ENCODE assay signal across 30 mouse cellular contexts in the genomic region with DNA sequence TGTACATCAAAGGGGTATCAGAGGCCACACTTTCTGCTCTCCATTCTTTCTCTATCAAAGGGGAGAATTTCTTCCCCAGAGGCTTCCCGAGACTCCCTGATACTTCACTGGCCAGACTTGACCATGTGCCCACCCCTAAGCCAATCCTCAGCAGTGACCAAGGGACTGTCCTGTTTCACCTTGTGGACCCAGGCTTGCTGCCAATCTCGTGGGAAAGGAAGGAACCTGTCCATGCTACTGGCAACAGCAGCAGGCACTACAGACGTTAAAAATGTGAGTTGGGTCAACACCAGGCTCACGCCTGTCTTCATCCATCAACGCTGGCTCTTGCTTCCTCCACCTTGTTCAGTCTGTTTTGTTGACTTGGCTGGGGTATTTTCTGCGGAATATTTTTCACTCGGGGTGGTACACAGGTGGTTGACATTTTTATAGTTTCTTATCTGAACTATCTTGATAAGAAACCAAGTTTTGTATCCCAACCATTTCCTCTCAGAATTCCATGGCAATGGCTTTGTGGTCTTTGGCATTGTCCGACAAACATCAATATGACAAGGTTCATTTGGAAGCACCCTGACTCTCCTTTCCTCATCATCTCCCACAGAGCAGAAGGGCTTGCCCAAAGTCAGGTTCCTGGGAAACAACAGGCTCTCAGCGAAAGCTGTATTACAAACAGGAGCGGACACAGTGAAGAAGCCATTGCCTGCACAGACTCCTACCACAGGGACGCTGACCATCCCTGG. TPM values are rescaled to one million over a fixed set of nuclear protein-coding genes. Genes with fewer than 3 reads are reported as not detected.
"Had no signal": no experiment of that assay in that cellular context is flagged by ENCODE, and none has a peak within 500 bp of the region (broad histone marks: within the 10 kb centered on the region; RNA-seq: fewer than 3 reads in every experiment).

No protein-coding gene starts in this region.

- ATAC-seq: forebrain, embryonic 13.5 days; forebrain, embryonic 14.5 days; forebrain, embryonic 15.5 days; forebrain, embryonic 16.5 days; forebrain, postnatal 0 days had no signal

- H3K4me3 ChIP-seq: embryonic facial prominence, embryonic 10.5 days; embryonic facial prominence, embryonic 12.5 days; embryonic facial prominence, embryonic 13.5 days; embryonic facial prominence, embryonic 15.5 days; erythroblast, embryonic 14.5 days; forebrain, embryonic 10.5 days; forebrain, embryonic 12.5 days; forebrain, embryonic 13.5 days; forebrain, embryonic 15.5 days; gastrocnemius, adult 2 months had no signal

- H3K9me3 ChIP-seq: embryonic facial prominence, embryonic 10.5 days; embryonic facial prominence, embryonic 12.5 days; embryonic facial prominence, embryonic 15.5 days; forebrain, embryonic 10.5 days; forebrain, embryonic 12.5 days; forebrain, embryonic 13.5 days; forebrain, embryonic 15.5 days had no signal

- H3K27ac ChIP-seq: embryonic facial prominence, embryonic 10.5 days; embryonic facial prominence, embryonic 12.5 days; embryonic facial prominence, embryonic 13.5 days; embryonic facial prominence, embryonic 15.5 days; forebrain, embryonic 10.5 days; forebrain, embryonic 12.5 days; forebrain, embryonic 13.5 days; forebrain, embryonic 15.5 days; gastrocnemius, adult 2 months had no signal

- H3K36me3 ChIP-seq: embryonic facial prominence, embryonic 10.5 days; embryonic facial prominence, embryonic 12.5 days; embryonic facial prominence, embryonic 13.5 days; embryonic facial prominence, embryonic 15.5 days; forebrain, embryonic 10.5 days; forebrain, embryonic 12.5 days; forebrain, embryonic 15.5 days had no signal

- H3K27me3 ChIP-seq: forebrain, embryonic 15.5 days had no signal

- H3K4me2 ChIP-seq: embryonic facial prominence, embryonic 12.5 days; embryonic facial prominence, embryonic 13.5 days; embryonic facial prominence, embryonic 15.5 days; forebrain, embryonic 12.5 days; forebrain, embryonic 13.5 days; forebrain, embryonic 15.5 days had no signal

- DNase-seq: cerebellum, adult 18-20 months; cerebellum, adult 2 months; cerebellum, adult 8-10 months; cerebellum, adult 9-10 months; cerebellum, adult 9-11 months; cerebellum, postnatal 10 days; cerebellum, postnatal 14 days; cerebellum, postnatal 25 days; cerebellum, postnatal 36 days; embryo, embryonic 11 days; forebrain, postnatal 0 days; gastrocnemius, adult 2 months; gastrocnemius, postnatal 10 days; gastrocnemius, postnatal 14 days; gastrocnemius, postnatal 25 days; gastrocnemius, postnatal 36 days; heart, adult 18-20 months had no signal

- H3K4me1 ChIP-seq: embryonic facial prominence, embryonic 12.5 days; embryonic facial prominence, embryonic 13.5 days; embryonic facial prominence, embryonic 15.5 days; forebrain, embryonic 12.5 days; forebrain, embryonic 13.5 days; forebrain, embryonic 15.5 days had no signal

- H3K9ac ChIP-seq: embryonic facial prominence, embryonic 12.5 days; embryonic facial prominence, embryonic 13.5 days; embryonic facial prominence, embryonic 15.5 days; forebrain, embryonic 12.5 days; forebrain, embryonic 13.5 days; forebrain, embryonic 15.5 days; forebrain, postnatal 0 days had no signal

RNA-seq across cellular contexts. Expression of gene Tgfa, which starts 6.1 kb away (rescaled TPM):
- total RNA-seq: common myeloid progenitor, adult 5-6 weeks; granulocyte monocyte progenitor cell, adult 5-6 weeks had no signal
- polyA plus RNA-seq: erythroblast, embryonic 14.5 days had no signal
